Comparison of ENCODE assay signal across 12 mouse cellular contexts in genomic region chr1:132733873-132734447, GRCm38 (mm10). TPM values are rescaled to one million over a fixed set of nuclear protein-coding genes. Genes with fewer than 3 reads are reported as not detected.
DNase-seq lines count a peak whose midpoint lies in the region; ATAC-seq lines count a peak whose summit lies in the region.
"Had no signal": no experiment of that assay in that cellular context is flagged by ENCODE, and none has a peak within 500 bp of the region (broad histone marks: within the 10 kb centered on the region; RNA-seq: fewer than 3 reads in every experiment).

No protein-coding gene starts in this region.

- DNase-seq in kidney, postnatal 10 days: peak; percentile 64
- DNase-seq in kidney, adult 11 months: no peak
- peak; percentile 7 for DNase-seq in urinary bladder, postnatal 14 days (ENCODE audit: low spot score)
- no peak for DNase-seq in urinary bladder, adult 2 months (ENCODE audit: low spot score)
- peak; percentile 32 for DNase-seq in embryo, embryonic 9.5 days (ENCODE audit: extremely low spot score)
- no peak for DNase-seq in left cerebral cortex, adult 11 months (ENCODE audit: low spot score)
- DNase-seq: cerebellum, postnatal 10 days; right cerebral cortex, postnatal 4 days; thymus, postnatal 36 days had no signal

- H3K4me1 ChIP-seq in midbrain, embryonic 15.5 days: peaks cover 75% of the 10 kb centered on the region
- H3K4me1 ChIP-seq: heart, embryonic 15.5 days; liver, embryonic 15.5 days had no signal

- H3K27me3 ChIP-seq in midbrain, embryonic 15.5 days (replicated peaks): no peaks in the 10 kb centered on the region

- no peak overlapping the region for H3K27ac ChIP-seq in midbrain, embryonic 15.5 days
- H3K27ac ChIP-seq: heart, embryonic 15.5 days; liver, embryonic 15.5 days had no signal

- no peak overlapping the region for H3K9ac ChIP-seq in midbrain, embryonic 15.5 days
- H3K9ac ChIP-seq: heart, embryonic 15.5 days; liver, embryonic 15.5 days had no signal

- 50% methylated on average over 9 of the region's 9 CpGs for WGBS in midbrain, embryonic 15.5 days

- ATAC-seq in midbrain, embryonic 15.5 days (replicated peaks): no peak

- no peak overlapping the region for H3K4me2 ChIP-seq in midbrain, embryonic 15.5 days
- H3K4me2 ChIP-seq: heart, embryonic 15.5 days; liver, embryonic 15.5 days had no signal

- H3K9me3 ChIP-seq in midbrain, embryonic 15.5 days: no peaks in the 10 kb centered on the region
- H3K9me3 ChIP-seq: heart, embryonic 15.5 days; liver, embryonic 15.5 days had no signal

- no peaks in the 10 kb centered on the region for H3K36me3 ChIP-seq in midbrain, embryonic 15.5 days (replicated peaks)
- H3K36me3 ChIP-seq: heart, embryonic 15.5 days; liver, embryonic 15.5 days had no signal

- no peak overlapping the region for H3K4me3 ChIP-seq in midbrain, embryonic 15.5 days
- H3K4me3 ChIP-seq: heart, embryonic 15.5 days; liver, embryonic 15.5 days had no signal

RNA-seq across cellular contexts. Expression of gene Nfasc, which starts 7.6 kb away (rescaled TPM):
- 3.3 and 4.7 TPM in 2 replicates for polyA plus RNA-seq in urinary bladder, adult 2 months (2012; rRNA removed)
- polyA plus RNA-seq in midbrain, embryonic 15.5 days (2015; fragmentation: Nextera tagmentation; extraction: Ambion mirVana): 46.0 and 52.3 TPM in 2 replicates

Comparison
In these comparisons a context has a peak if more than half of its experiments do, and no peak if none do; other contexts are left out.
1. DNase-seq: peak in kidney, postnatal 10 days (single experiment), urinary bladder, postnatal 14 days (single experiment) and embryo, embryonic 9.5 days (single experiment); none in kidney, adult 11 months (single experiment), urinary bladder, adult 2 months (single experiment) and left cerebral cortex, adult 11 months (single experiment).